Mouse (Mus musculus) myocyte (in vitro differentiated cells): ENCODE measurements around the gene Grm8. TPM values are rescaled to one million over a fixed set of nuclear protein-coding genes. Genes with fewer than 3 reads are reported as not detected.

Experiments used
- H3K27me3 ChIP-seq: one replicate; pipeline ENCODE4 v1.6.1; 2011; ENCODE audit not compliant: control insufficient read depth, insufficient read depth, insufficient read length
- H3K36me3 ChIP-seq: one replicate; pipeline ENCODE4 v1.6.1; 2011; ENCODE audit not compliant: control insufficient read depth, insufficient read depth
- H3K4me2 ChIP-seq: one replicate; pipeline ENCODE4 v1.6.1; 2011; ENCODE audit warnings: low read depth, control low read depth
- H3K4me3 ChIP-seq: one replicate; pipeline ENCODE4 v1.5.1; 2011; ENCODE audit warnings: mild to moderate bottlenecking, control low read depth, moderate library complexity
- H3K79me2 ChIP-seq: one replicate; pipeline ENCODE4 v1.6.1; 2011; ENCODE audit not compliant: control insufficient read depth, insufficient read depth
- H3ac ChIP-seq: one replicate; pipeline ENCODE4 v1.6.1; 2011; ENCODE audit not compliant: control insufficient read depth, insufficient read length
- CEBPB ChIP-seq: IDR thresholded peaks from 2 replicates; pipeline ENCODE4 v1.6.1; 2011; ENCODE audit warnings: mild to moderate bottlenecking, moderate library complexity; ENCODE audit not compliant: poor library complexity, insufficient read depth, severe bottlenecking
- E2F4 ChIP-seq: IDR thresholded peaks from one replicate; pipeline ENCODE4 v1.6.1; 2011; ENCODE audit warnings: mild to moderate bottlenecking, control low read depth, moderate library complexity; ENCODE audit not compliant: insufficient read depth
- MAX ChIP-seq: IDR thresholded peaks from one replicate; pipeline ENCODE4 v1.6.1; 2011; ENCODE audit warnings: low read depth, mild to moderate bottlenecking, control low read depth
- MYOD1 ChIP-seq, 3 experiments: IDR thresholded peaks; one replicate each; pipeline ENCODE4 v1.6.1; 2011; ENCODE audit warnings: control low read depth in 2 of 3, low read depth in 2 of 3, mild to moderate bottlenecking in 2 of 3, moderate library complexity in 1 of 3; ENCODE audit not compliant: insufficient read length in 2 of 3, control insufficient read depth in 1 of 3
- MYOG ChIP-seq, 3 experiments: IDR thresholded peaks; one replicate each; pipeline ENCODE4 v1.6.1; 2011; ENCODE audit warnings: control low read depth in 2 of 3, low read depth in 2 of 3, mild to moderate bottlenecking in 2 of 3; ENCODE audit not compliant: insufficient read length in 2 of 3, control insufficient read depth in 1 of 3, insufficient read depth in 1 of 3
- POLR2A ChIP-seq: IDR thresholded peaks from one replicate; pipeline ENCODE4 v1.6.1; 2011; ENCODE audit warnings: low read depth, mild to moderate bottlenecking, control low read depth, moderate library complexity; ENCODE audit not compliant: insufficient read length
- POLR2AphosphoS2 ChIP-seq: IDR thresholded peaks from one replicate; pipeline ENCODE4 v1.6.1; 2011; ENCODE audit warnings: low read depth, control low read depth; ENCODE audit not compliant: insufficient read length
- REST ChIP-seq: IDR thresholded peaks from one replicate; pipeline ENCODE4 v1.6.1; 2011; ENCODE audit warnings: mild to moderate bottlenecking, control low read depth, moderate library complexity; ENCODE audit not compliant: insufficient read depth, insufficient read length
- SRF ChIP-seq: IDR thresholded peaks from one replicate; pipeline ENCODE4 v1.6.1; 2011; ENCODE audit warnings: low read depth; ENCODE audit not compliant: control insufficient read depth, insufficient read length
- TCF12 ChIP-seq: IDR thresholded peaks from one replicate; pipeline ENCODE4 v1.6.1; 2011; ENCODE audit warnings: mild to moderate bottlenecking, control low read depth; ENCODE audit not compliant: poor library complexity, insufficient read depth, severe bottlenecking
- TCF3 ChIP-seq: IDR thresholded peaks from one replicate; pipeline ENCODE4 v1.6.1; 2011; ENCODE audit warnings: low read depth, control low read depth; ENCODE audit not compliant: insufficient read length
- USF1 ChIP-seq: IDR thresholded peaks from one replicate; pipeline ENCODE4 v1.6.1; 2011; ENCODE audit warnings: low read depth, mild to moderate bottlenecking, control low read depth, moderate library complexity
- polyA plus RNA-seq: library from polyadenylated mRNA; unstranded; fragments of >200 nt; fragmentation: generic; extraction: Trizol; gene quantifications from one replicate; pipeline ENCODE4 v1.2.1, GENCODE M21; 2012; ENCODE audit warnings: missing spikeins

Grm8 gene
- polyA plus RNA-seq, 1 experiment, result not detected

DNA sequence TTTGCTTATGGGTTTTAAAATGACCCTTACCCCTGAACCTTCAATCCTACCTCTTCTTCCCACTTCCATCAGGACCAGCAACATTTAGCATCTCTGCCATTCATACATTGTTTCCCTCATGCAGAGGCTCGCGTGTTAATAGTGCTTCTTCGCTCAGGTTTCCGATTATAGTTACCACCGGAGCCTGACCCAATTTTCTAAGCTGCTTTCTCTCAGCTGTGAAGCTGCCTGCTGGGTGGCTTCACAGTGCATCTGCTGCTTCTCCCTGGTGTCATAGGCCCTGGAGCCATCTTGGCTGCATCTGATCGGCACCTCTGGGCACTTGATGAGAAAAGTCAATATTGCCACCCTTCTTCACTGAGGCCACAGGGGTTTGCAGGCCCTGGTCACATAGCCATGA, 325.0 kb downstream of the Grm8 start:
- TF ChIP-seq MYOD1 (IDR thresholded peaks at IDR 0.05; ENCODE audit: control insufficient read depth in 1 of 3, insufficient read length in 2 of 3, low read depth in 2 of 3), result no peak
- no peak for TF ChIP-seq TCF12
- TF ChIP-seq POLR2A, result no peak
- no peak for TF ChIP-seq TCF3
- no peak for TF ChIP-seq MAX
- no peak for TF ChIP-seq CEBPB
- no peak for TF ChIP-seq REST
- TF ChIP-seq SRF, result no peak
- no peak for TF ChIP-seq E2F4
- TF ChIP-seq POLR2AphosphoS2, result no peak
- TF ChIP-seq MYOG (IDR thresholded peaks at IDR 0.05; ENCODE audit: control insufficient read depth in 1 of 3, insufficient read depth in 1 of 3, insufficient read length in 2 of 3, low read depth in 2 of 3), result no peak
- TF ChIP-seq USF1, result no peak
- Histone ChIP-seq H3K79me2 (no peaks in the 10 kb centered on the region), H3K4me2 (no peak overlapping the region), H3K27me3 (no peaks in the 10 kb centered on the region), H3K4me3 (no peak overlapping the region), H3ac (no peak overlapping the region), H3K36me3 (no peaks in the 10 kb centered on the region)

GRCm38 (mm10) chr6:27806741-27807140, 328.2 kb downstream of the Grm8 start:
- TF ChIP-seq TCF12 (no peak), MYOD1 (IDR thresholded peaks at IDR 0.05; ENCODE audit: control insufficient read depth in 1 of 3, insufficient read length in 2 of 3, low read depth in 2 of 3) (no peak)
- no peak overlapping the region for H3ac ChIP-seq
- no peak overlapping the region for H3K4me3 ChIP-seq
- H3K4me2 ChIP-seq, result no peak overlapping the region
- no peaks in the 10 kb centered on the region for H3K79me2 ChIP-seq
- no peaks in the 10 kb centered on the region for H3K36me3 ChIP-seq
- H3K27me3 ChIP-seq, result no peaks in the 10 kb centered on the region

DNA sequence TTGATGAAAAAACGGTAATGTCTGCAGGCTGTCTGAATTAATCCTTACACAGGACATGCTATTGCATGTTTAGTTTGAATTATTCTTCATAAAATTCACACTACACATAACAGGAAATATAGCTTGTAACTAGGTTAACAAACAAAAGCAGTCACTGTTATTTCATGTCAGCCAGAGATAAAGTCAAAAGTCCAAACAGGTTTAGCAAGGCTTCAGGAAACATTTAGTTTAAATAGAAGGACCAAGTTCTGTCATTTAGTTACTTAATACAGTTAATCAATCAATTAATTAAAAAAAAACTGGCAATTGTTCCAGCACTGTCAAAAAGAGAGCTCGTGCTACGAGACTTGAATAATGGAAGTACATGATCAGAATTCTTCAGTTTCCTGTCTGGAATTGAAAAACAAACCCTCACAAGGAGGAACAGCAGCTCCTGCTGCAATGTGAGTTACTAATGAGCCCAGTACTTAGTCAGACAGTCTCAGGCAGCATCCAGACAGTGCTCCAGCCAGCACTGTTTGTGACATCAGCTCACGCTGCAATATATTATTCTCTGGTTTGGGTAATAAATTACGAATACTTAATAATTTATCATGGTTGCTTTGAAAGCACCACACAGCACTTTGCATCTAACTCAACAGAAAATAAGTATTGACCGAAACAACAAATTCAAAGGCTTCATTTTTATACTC, 334.0 kb downstream of the Grm8 start:
- Histone ChIP-seq H3K79me2 (no peaks in the 10 kb centered on the region), H3K4me2 (no peak overlapping the region), H3K36me3 (no peaks in the 10 kb centered on the region), H3K4me3 (no peak overlapping the region), H3K27me3 (no peaks in the 10 kb centered on the region), H3ac (no peak overlapping the region)
- TF ChIP-seq POLR2A (no peak), CEBPB (no peak), MAX (no peak), TCF3 (no peak), POLR2AphosphoS2 (no peak), E2F4 (no peak), REST (no peak), MYOD1 (IDR thresholded peaks at IDR 0.05; ENCODE audit: control insufficient read depth in 1 of 3, insufficient read length in 2 of 3, low read depth in 2 of 3) (no peak), MYOG (IDR thresholded peaks at IDR 0.05; ENCODE audit: control insufficient read depth in 1 of 3, insufficient read depth in 1 of 3, insufficient read length in 2 of 3, low read depth in 2 of 3) (no peak), SRF (no peak), USF1 (no peak), TCF12 (no peak)

- no peak overlapping the region for H3K4me3 ChIP-seq
- H3K27me3 ChIP-seq, result no peaks in the 10 kb centered on the region
- H3K79me2 ChIP-seq, result no peaks in the 10 kb centered on the region
- no peak overlapping the region for H3K4me2 ChIP-seq
- H3K36me3 ChIP-seq, result no peaks in the 10 kb centered on the region
- TF ChIP-seq POLR2AphosphoS2 (no peak), MYOG (IDR thresholded peaks at IDR 0.05; ENCODE audit: control insufficient read depth in 1 of 3, insufficient read depth in 1 of 3, insufficient read length in 2 of 3, low read depth in 2 of 3) (no peak), SRF (no peak), USF1 (no peak), MYOD1 (IDR thresholded peaks at IDR 0.05; ENCODE audit: control insufficient read depth in 1 of 3, insufficient read length in 2 of 3, low read depth in 2 of 3) (no peak), POLR2A (no peak), MAX (no peak), CEBPB (no peak), TCF3 (no peak), TCF12 (no peak), E2F4 (no peak), REST (no peak)
- no peak overlapping the region for H3ac ChIP-seq
Measured at GRCm38 (mm10) chr6:27798735-27799134, 336.2 kb downstream of the Grm8 start.
